Mouse (Mus musculus): ENCODE measurements at regions not wholly inside any gene's neighbourhood (a gene's known extent, or its start where the extent isn't known, plus 50 kb on each side); places are given as distances from the start of the nearest gene placed in this dataset.

DNA sequence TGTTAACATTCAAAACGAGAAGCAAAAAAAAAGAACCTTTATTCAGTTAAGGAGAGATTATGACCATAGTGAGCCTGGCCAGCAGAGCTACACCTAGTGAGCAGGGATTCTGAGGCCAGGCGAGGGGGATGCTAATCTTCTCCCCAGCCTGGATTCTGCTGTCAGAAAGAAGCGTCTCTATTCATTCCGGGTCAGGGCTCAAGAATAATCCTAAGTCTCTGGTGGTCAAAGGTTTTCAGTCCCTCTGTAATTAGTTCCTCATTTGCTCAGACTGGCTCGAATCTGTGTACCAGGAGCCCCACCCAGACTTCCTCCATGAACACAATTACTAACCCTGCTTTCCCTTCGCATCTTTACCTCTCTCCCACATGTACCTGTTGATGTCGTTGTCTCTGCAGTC, 101.8 kb upstream of the Nabp1 start:
- TF ChIP-seq CTCF (IDR thresholded peaks at IDR 0.05; ENCODE audit: control insufficient read depth, insufficient read depth, insufficient read length) = no peak
- TF ChIP-seq MYOD1 (IDR thresholded peaks at IDR 0.05; ENCODE audit: control insufficient read depth, insufficient read length, low read depth) = no peak
- no peak for TF ChIP-seq CEBPB (IDR thresholded peaks at IDR 0.05; ENCODE audit: low read depth)
